Mouse (Mus musculus) spleen, postnatal 0 days (tissue): Measurements from ENCODE around the gene Riox2. TPM values are rescaled to one million over a fixed set of nuclear protein-coding genes. Genes with fewer than 3 reads are reported as not detected.

ENCODE experiments used
- polyA plus RNA-seq: library from polyadenylated mRNA; unstranded; fragments of >200 nt; fragmentation: Nextera tagmentation; extraction: Ambion mirVana; gene quantifications from 2 replicates; pipeline ENCODE4 v1.2.1, GENCODE M21; 2015

The Riox2 gene
- polyA plus RNA-seq, result 15.9 and 16.5 TPM in 2 replicates

DNA sequence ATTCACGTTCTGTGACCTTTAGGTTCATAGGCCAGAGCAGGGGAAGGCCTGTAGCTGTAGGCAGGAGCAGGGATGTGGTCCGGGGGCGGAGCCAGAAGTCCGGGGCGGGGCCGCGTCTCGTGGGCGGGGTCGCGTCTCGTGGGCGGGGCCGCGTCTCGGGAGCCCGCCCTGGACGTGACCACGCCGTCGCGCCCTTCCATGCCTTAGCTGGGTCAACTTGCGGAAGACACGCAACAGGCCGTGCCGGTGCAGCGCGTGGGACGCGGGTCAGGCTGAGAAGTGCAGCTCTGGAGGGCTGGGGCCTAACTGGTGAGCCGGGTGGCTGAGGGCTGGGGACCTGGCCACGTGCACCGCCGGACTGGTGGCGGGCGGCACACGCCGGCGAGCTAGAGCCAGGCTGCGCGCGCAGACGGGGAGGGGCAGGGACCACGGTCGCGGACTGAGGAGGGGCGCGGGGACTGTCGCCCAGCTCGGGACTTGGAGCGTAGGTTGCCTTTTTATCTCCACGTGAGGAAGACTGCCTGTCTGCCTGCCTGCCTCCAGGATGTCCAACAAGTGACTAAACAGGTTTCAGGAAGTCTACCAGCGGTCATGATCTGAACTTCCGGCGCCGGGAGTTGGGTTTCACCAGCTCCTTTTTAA is at the start of gene Riox2:
Riox2 (plus strand) TSS at position 139 of the 642 bp plus-strand sequence.

Other genes with a start within 250 kb of the Riox2 start
- not detected in 2 replicates for gene Olfr201, start 199.1 kb upstream of the Riox2 start, polyA plus RNA-seq
- not detected in 2 replicates for gene Olfr202, start 185.0 kb upstream of the Riox2 start, polyA plus RNA-seq
- gene Olfr203, start 172.9 kb upstream of the Riox2 start, polyA plus RNA-seq, result not detected in 2 replicates
- not detected in 2 replicates for gene Olfr204, start 153.5 kb upstream of the Riox2 start, polyA plus RNA-seq
- gene Olfr205, start 140.6 kb upstream of the Riox2 start, polyA plus RNA-seq, result not detected in 2 replicates
- not detected in 2 replicates for gene Olfr206, start 122.5 kb upstream of the Riox2 start, polyA plus RNA-seq
- gene Olfr209, start 107.8 kb upstream of the Riox2 start, polyA plus RNA-seq, result not detected in 2 replicates
- gene Gabrr3, start 64.4 kb upstream of the Riox2 start, polyA plus RNA-seq, result not detected in 2 replicates
- 2.0 and 2.6 TPM in 2 replicates for gene Crybg3, start 129.2 kb downstream of the Riox2 start, polyA plus RNA-seq
- gene Arl6, start 167.6 kb downstream of the Riox2 start, polyA plus RNA-seq, result 8.8 and 9.7 TPM in 2 replicates